Mouse (Mus musculus): ENCODE data around the gene Herpud2. TPM values are rescaled to one million over a fixed set of nuclear protein-coding genes. Genes with fewer than 3 reads are reported as not detected.

Herpud2 gene
- polyA plus RNA-seq, 1 experiment from 2014 or later = 26.7 TPM

DNA sequence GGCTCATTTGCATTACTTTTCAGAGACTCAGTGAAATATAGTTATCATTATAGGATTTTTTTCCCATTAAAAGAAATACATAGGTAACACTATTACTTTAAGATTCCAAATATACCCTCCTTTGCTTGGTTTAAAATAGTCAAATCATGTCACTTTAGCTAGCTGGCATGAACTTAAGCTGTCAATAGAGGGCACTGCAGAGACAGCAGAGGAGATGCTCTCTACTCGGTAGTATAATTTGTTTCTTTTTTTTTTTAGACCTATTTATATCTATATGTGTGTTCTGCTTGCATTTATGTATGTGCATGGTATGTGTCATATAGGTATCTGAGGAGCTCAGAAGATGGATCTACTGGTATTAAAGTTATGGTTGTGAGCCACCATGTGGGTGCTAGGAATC, 4.8 kb upstream of the Herpud2 start:
- H3K4me2 ChIP-seq (ENCODE audit: low read depth, low read length) = no peak overlapping the region
- no peak for ATAC-seq (ENCODE audit: low read depth)
- H3K4me1 ChIP-seq (replicated peaks; ENCODE audit: control insufficient read depth, insufficient read depth, low read length) = peaks cover 7% of the 10 kb centered on the region
- 21% methylated on average over 1 of the region's 1 CpGs for WGBS
- no peaks in the 10 kb centered on the region for H3K9me3 ChIP-seq (ENCODE audit: control insufficient read depth, low read length)
- H3K9ac ChIP-seq (ENCODE audit: low read length) = no peak overlapping the region
- no peak overlapping the region for H3K4me3 ChIP-seq (ENCODE audit: low read length)
- H3K27ac ChIP-seq (ENCODE audit: low read length) = no peak overlapping the region
- no peaks in the 10 kb centered on the region for H3K27me3 ChIP-seq (ENCODE audit: control insufficient read depth, insufficient read depth, low read depth, low read length)
- H3K36me3 ChIP-seq (ENCODE audit: control insufficient read depth, insufficient read depth, low read length) = no peaks in the 10 kb centered on the region

DNA sequence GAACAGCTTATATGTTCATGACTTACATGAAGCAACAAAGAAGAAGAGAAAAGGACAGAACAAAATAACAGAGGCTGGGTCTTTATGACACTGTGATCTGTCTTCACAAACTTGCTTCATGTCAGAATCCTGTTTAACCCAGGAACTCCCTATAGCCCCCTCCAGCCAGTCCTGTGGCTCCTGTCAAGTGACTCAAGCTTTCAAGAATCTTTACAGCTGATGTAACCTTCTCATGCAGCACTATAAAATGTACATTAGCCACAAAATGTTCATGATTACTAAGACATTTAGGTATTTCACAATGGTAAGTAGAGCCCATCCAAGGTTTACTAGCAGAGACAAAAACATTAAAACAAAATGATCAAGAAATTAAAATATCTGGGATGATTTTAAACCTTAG, 1.4 kb upstream of the Herpud2 start:
- no peak overlapping the region for H3K4me2 ChIP-seq (ENCODE audit: low read depth, low read length)
- H3K9me3 ChIP-seq (ENCODE audit: control insufficient read depth, low read length) = no peaks in the 10 kb centered on the region
- peaks cover 16% of the 10 kb centered on the region for H3K4me1 ChIP-seq (replicated peaks; ENCODE audit: control insufficient read depth, insufficient read depth, low read length)
- H3K27me3 ChIP-seq (ENCODE audit: control insufficient read depth, insufficient read depth, low read depth, low read length) = no peaks in the 10 kb centered on the region
- H3K27ac ChIP-seq (ENCODE audit: low read length) = no peak overlapping the region
- H3K4me3 ChIP-seq (ENCODE audit: low read length) = no peak overlapping the region
- no peak overlapping the region for H3K9ac ChIP-seq (ENCODE audit: low read length)
- H3K36me3 ChIP-seq (ENCODE audit: control insufficient read depth, insufficient read depth, low read length) = no peaks in the 10 kb centered on the region
- no peak for ATAC-seq (ENCODE audit: low read depth)

DNA sequence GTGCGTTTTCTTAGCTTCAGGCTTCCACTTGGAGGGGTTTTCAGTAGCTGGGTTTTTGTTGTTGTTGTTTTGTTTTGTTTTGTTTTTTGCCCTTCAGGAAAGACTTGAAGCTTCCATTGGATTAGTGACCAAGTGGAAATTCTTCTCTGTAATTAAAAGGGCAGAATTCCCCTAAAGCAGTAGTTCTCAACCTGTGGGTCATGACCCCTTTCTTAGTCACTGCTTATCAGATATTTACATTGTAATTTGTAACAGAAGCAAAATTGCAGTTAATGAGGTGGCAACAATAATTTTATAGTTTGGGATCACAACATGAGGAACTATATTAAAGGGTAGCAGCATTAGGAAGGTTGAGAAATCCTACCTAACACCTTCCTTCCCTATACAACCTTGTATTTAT, 837 bp upstream of the Herpud2 start:
- H3K4me1 ChIP-seq (replicated peaks; ENCODE audit: control insufficient read depth, insufficient read depth, low read length) = peaks cover 16% of the 10 kb centered on the region
- H3K27ac ChIP-seq (ENCODE audit: low read length) = peak overlapping the region; percentile 100
- 0% methylated on average over 1 of the region's 1 CpGs for WGBS
- no peak for ATAC-seq (ENCODE audit: low read depth)
- H3K9me3 ChIP-seq (ENCODE audit: control insufficient read depth, low read length) = no peaks in the 10 kb centered on the region
- peak overlapping the region; percentile 92 for H3K4me2 ChIP-seq (ENCODE audit: low read depth, low read length)
- peak overlapping the region; percentile 89 for H3K4me3 ChIP-seq (ENCODE audit: low read length)
- no peaks in the 10 kb centered on the region for H3K36me3 ChIP-seq (ENCODE audit: control insufficient read depth, insufficient read depth, low read length)
- no peaks in the 10 kb centered on the region for H3K27me3 ChIP-seq (ENCODE audit: control insufficient read depth, insufficient read depth, low read depth, low read length)
- peak overlapping the region; percentile 96 for H3K9ac ChIP-seq (ENCODE audit: low read length)

DNA sequence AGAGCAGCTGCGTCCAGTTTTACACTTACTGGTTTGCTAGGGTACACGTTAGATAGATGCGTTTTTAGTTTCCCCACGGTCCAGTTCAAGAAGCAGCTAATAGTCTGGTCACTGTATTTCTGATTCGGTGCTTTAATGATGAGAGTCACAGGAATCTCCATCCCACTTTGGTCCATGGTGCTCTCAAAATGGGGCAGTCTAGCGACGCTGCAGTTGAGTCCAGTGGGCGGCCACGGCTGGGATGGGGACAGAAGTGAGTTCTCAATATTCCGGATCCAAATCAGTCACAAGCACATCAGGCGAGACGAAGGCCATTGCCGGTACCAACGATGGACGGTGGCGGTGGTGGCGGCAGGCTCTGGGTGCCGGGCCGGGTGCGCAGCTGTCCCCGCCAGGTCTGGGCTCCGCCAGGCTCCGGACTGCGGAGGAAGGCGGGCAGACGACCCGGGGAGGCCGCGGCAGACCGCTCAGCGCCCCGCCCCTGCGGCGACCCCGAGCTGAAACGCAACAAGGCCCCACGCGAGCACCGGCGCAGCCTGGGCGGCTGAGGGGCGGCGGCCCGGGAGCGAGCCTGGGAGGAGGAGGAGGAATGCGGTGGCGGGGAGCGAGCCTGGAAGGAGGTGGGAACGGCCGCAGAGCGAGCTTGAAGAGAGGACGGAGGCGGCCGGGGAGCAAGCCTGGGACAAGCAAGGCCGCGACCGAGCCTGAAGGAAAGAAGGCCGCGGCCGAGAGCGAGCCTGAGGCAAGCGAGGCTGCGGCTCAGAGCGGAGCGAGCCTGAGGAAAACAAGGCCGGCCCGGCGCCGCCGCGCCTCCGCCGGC, 619 bp downstream of the Herpud2 start:
- peaks cover 16% of the 10 kb centered on the region for H3K4me1 ChIP-seq (replicated peaks; ENCODE audit: control insufficient read depth, insufficient read depth, low read length)
- peak overlapping the region; percentile 96 for H3K9ac ChIP-seq (ENCODE audit: low read length)
- under 1% methylated on average over 56 of the region's 73 CpGs for WGBS
- H3K9me3 ChIP-seq (ENCODE audit: control insufficient read depth, low read length) = no peaks in the 10 kb centered on the region
- H3K27ac ChIP-seq (ENCODE audit: low read length) = peak overlapping the region; percentile 100
- peak overlapping the region; percentile 89 for H3K4me3 ChIP-seq (ENCODE audit: low read length)
- ATAC-seq (ENCODE audit: low read depth) = peak; percentile 81
- peak overlapping the region; percentile 92 for H3K4me2 ChIP-seq (ENCODE audit: low read depth, low read length)
- H3K27me3 ChIP-seq (ENCODE audit: control insufficient read depth, insufficient read depth, low read depth, low read length) = no peaks in the 10 kb centered on the region
- no peaks in the 10 kb centered on the region for H3K36me3 ChIP-seq (ENCODE audit: control insufficient read depth, insufficient read depth, low read length)

DNA sequence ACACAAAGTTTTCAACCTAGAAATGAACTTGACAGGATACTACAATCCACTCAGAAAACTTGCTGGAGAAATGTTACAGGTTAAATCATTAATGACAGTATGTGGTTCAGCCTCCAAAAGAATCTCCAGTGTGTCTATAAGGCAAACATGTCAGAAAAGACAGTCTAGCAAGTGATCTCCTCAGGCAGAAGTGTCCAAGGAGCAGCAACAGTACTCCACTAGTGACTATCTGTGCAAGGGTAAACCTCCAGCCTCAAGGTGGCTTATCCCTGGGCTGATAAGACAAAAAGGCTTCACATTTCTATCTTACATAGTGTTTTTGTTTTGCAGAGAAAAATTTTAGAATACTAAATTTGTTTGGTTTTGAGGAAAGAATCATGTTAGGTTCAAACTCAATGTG, 2.9 kb downstream of the Herpud2 start:
- Histone ChIP-seq H3K27ac (ENCODE audit: low read length) (no peak overlapping the region), H3K9me3 (ENCODE audit: control insufficient read depth, low read length) (no peaks in the 10 kb centered on the region), H3K27me3 (ENCODE audit: control insufficient read depth, insufficient read depth, low read depth, low read length) (no peaks in the 10 kb centered on the region), H3K4me2 (ENCODE audit: low read depth, low read length) (peak overlapping the region; percentile 32; the same call in 1 of the 2 replicates), H3K9ac (ENCODE audit: low read length) (no peak overlapping the region), H3K4me1 (replicated peaks; ENCODE audit: control insufficient read depth, insufficient read depth, low read length) (peaks cover 16% of the 10 kb centered on the region), H3K4me3 (ENCODE audit: low read length) (no peak overlapping the region), H3K36me3 (ENCODE audit: control insufficient read depth, insufficient read depth, low read length) (no peaks in the 10 kb centered on the region)
- ATAC-seq (ENCODE audit: low read depth) = no peak

DNA sequence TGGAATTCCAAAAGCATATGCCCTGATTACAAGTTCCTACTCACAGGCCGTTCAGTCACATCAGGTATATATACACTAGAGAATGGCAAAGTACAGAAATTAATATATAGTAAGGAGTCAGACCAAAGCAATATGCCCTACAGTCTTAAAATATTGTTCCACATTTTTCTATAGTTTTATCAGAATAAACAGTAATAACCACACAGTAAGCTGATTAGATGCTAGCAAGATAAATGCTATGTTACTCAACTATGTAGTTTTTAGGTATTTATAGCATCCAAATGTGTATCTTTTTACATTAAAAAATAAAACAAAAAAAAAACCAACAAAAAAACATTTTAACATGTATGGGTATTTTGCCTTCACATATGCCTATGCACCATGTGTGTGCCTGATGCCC, 5.7 kb downstream of the Herpud2 start:
- no peak overlapping the region for H3K27ac ChIP-seq (ENCODE audit: low read length)
- 83% methylated on average over 1 of the region's 1 CpGs for WGBS

DNA sequence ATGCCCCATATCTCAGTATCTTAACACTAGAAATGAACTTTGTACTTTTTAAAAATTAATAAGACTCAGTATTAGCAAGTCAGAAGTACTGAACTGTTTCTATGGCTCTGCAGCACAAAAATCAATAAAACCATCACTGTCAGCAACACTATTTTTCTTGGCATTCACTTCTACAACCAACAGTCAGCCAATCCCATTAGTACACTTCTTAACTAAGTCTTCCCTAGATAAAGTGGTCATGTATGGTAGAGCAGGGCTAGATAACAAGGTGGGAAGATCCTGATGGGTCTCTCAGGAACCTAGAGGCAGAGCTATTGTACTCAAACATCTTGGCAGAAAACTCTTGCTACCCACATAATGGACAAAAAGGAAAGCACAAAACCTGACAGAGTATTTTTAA, 7.7 kb downstream of the Herpud2 start:
- H3K36me3 ChIP-seq (ENCODE audit: control insufficient read depth, insufficient read depth, low read length) = no peaks in the 10 kb centered on the region
- no peaks in the 10 kb centered on the region for H3K27me3 ChIP-seq (ENCODE audit: control insufficient read depth, insufficient read depth, low read depth, low read length)
- no peak overlapping the region for H3K27ac ChIP-seq (ENCODE audit: low read length)
- H3K9me3 ChIP-seq (ENCODE audit: control insufficient read depth, low read length) = no peaks in the 10 kb centered on the region
- H3K4me1 ChIP-seq (replicated peaks; ENCODE audit: control insufficient read depth, insufficient read depth, low read length) = peaks cover 11% of the 10 kb centered on the region
- H3K4me3 ChIP-seq (ENCODE audit: low read length) = no peak overlapping the region
- no peak overlapping the region for H3K4me2 ChIP-seq (ENCODE audit: low read depth, low read length)
- ATAC-seq (ENCODE audit: low read depth) = no peak
- H3K9ac ChIP-seq (ENCODE audit: low read length) = no peak overlapping the region

More for the DNA sequence above, 5.7 kb downstream of the Herpud2 start:
- no peaks in the 10 kb centered on the region for H3K9me3 ChIP-seq (ENCODE audit: control insufficient read depth, low read length)
- H3K9ac ChIP-seq (ENCODE audit: low read length) = no peak overlapping the region
- ATAC-seq (ENCODE audit: low read depth) = no peak
- H3K27me3 ChIP-seq (ENCODE audit: control insufficient read depth, insufficient read depth, low read depth, low read length) = no peaks in the 10 kb centered on the region
- no peak overlapping the region for H3K4me2 ChIP-seq (ENCODE audit: low read depth, low read length)
- no peaks in the 10 kb centered on the region for H3K36me3 ChIP-seq (ENCODE audit: control insufficient read depth, insufficient read depth, low read length)
- H3K4me3 ChIP-seq (ENCODE audit: low read length) = no peak overlapping the region
- peaks cover 12% of the 10 kb centered on the region for H3K4me1 ChIP-seq (replicated peaks; ENCODE audit: control insufficient read depth, insufficient read depth, low read length)

DNA sequence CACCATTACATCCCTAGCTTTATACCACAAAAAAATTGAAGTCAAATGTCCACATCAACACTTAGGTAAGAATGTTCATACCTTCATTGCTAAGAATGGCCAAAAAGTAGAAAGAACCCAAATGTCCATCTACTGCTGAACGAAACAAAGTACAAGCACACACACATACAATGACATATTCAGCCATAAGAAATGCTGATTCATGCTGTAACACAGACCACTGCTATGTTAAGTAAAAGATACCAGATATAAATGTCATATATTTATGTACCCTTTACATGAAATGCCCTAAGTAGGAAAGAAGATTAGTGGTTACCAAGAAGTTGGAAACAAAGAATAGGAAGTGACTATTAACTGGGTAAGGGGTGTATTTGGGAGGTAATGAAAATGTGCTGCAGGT, 8.6 kb downstream of the Herpud2 start:
- Histone ChIP-seq H3K27me3 (ENCODE audit: control insufficient read depth, insufficient read depth, low read depth, low read length) (no peaks in the 10 kb centered on the region), H3K4me3 (ENCODE audit: low read length) (no peak overlapping the region), H3K4me1 (replicated peaks; ENCODE audit: control insufficient read depth, insufficient read depth, low read length) (peaks cover 7% of the 10 kb centered on the region), H3K9ac (ENCODE audit: low read length) (no peak overlapping the region), H3K9me3 (ENCODE audit: control insufficient read depth, low read length) (no peaks in the 10 kb centered on the region), H3K27ac (ENCODE audit: low read length) (no peak overlapping the region), H3K36me3 (ENCODE audit: control insufficient read depth, insufficient read depth, low read length) (no peaks in the 10 kb centered on the region), H3K4me2 (ENCODE audit: low read depth, low read length) (no peak overlapping the region)
- no peak for ATAC-seq (ENCODE audit: low read depth)
- WGBS = 96% methylated on average over 1 of the region's 1 CpGs

DNA sequence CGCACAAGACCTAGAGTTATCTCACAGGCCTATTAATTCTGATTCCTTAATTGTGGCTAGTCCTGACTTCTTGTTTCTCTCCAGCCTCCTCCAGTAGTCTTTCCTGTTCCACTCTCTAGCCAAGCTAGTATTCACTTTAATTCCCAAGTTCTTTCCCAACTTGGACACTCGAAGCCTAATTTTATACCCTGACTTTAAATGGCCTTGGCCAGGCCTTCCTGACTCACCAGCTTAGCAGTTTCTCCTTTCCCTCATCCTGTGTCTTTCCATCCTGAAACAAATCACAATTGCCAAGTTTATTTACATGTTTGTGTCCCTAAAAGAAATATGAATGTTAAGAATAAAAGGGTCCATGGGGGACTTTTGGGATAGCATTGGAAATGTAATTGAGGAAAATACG, 9.6 kb downstream of the Herpud2 start:
- H3K4me2 ChIP-seq (ENCODE audit: low read depth, low read length) = no peak overlapping the region
- WGBS = 90% methylated on average over 3 of the region's 3 CpGs
- H3K9ac ChIP-seq (ENCODE audit: low read length) = no peak overlapping the region
- H3K9me3 ChIP-seq (ENCODE audit: control insufficient read depth, low read length) = no peaks in the 10 kb centered on the region
- no peaks in the 10 kb centered on the region for H3K27me3 ChIP-seq (ENCODE audit: control insufficient read depth, insufficient read depth, low read depth, low read length)
- H3K4me1 ChIP-seq (replicated peaks; ENCODE audit: control insufficient read depth, insufficient read depth, low read length) = peaks cover 7% of the 10 kb centered on the region
- H3K4me3 ChIP-seq (ENCODE audit: low read length) = no peak overlapping the region
- no peaks in the 10 kb centered on the region for H3K36me3 ChIP-seq (ENCODE audit: control insufficient read depth, insufficient read depth, low read length)
- ATAC-seq (ENCODE audit: low read depth) = no peak
- no peak overlapping the region for H3K27ac ChIP-seq (ENCODE audit: low read length)

All from lung, embryonic 16.5 days (tissue).